Mouse (Mus musculus): ENCODE data around the gene Zscan21. TPM values are rescaled to one million over a fixed set of nuclear protein-coding genes. Genes with fewer than 3 reads are reported as not detected.

Zscan21 gene
- total and polyA plus RNA-seq, 2 experiments = 6.8 to 8.9 TPM

DNA sequence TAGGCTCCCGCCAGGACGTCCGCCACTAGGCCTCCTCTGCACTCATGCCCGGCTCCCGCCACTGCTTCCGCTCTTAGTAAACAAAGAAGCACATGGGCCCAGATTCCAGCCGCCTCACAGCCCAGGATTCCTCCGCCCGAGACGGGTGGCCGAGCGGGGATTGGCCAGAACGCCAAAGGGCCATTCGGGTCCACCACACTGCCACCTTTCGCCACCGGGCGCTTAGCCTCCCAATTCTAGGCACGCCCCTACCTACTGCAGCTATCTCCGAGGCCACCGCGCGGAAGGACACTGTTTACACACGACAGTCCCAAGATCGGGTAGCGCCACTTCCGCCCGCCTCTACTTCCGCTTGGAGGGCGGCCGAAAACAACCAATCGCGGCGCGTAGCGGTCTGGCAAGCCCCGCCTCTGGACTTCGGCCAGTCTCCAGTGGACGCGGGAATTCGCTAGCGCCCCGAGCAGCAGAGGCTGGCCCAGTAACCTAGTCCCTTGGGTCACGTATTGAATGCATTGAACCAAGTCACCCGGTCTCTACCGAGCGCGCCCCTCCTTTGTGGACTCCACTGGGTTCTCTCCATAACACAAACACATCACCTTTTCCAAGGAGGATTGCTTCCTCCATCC is 54.3 kb downstream of the Zscan21 start:
- TF ChIP-seq CTCF (IDR thresholded peaks at IDR 0.05; ENCODE audit: low read depth, low read length) = no peak
- peak; percentile 37; the same call in 1 of the 2 replicates for TF ChIP-seq POLR2A (IDR thresholded peaks at IDR 0.05; ENCODE audit: extremely low read depth, insufficient read depth, low read length)
- H3K4me1 ChIP-seq (ENCODE audit: control insufficient read depth, insufficient read depth, low read length) = peaks cover 2% of the 10 kb centered on the region; the same call in 1 of the 2 replicates
- WGBS = under 1% methylated on average over 47 of the region's 47 CpGs
- peaks cover 9% of the 10 kb centered on the region; the same call in 1 of the 2 replicates for H3K36me3 ChIP-seq (ENCODE audit: control insufficient read depth, insufficient read depth, low read length)
- peak overlapping the region; percentile 62 for H3K27ac ChIP-seq (replicated peaks; ENCODE audit: insufficient read depth, low read depth, low read length)
- H3K9ac ChIP-seq (ENCODE audit: low read depth, low read length) = peak overlapping the region; percentile 49
- H3K79me2 ChIP-seq (ENCODE audit: control insufficient read depth, insufficient read depth, low read length) = no peaks in the 10 kb centered on the region; the same call in 1 of the 2 replicates
- peak overlapping the region; percentile 61 for H3K4me3 ChIP-seq (ENCODE audit: insufficient read depth, low read depth, low read length)
- peak; percentile 97 for DNase-seq (ENCODE audit: extremely low read depth, low read depth, low spot score)
- H3K27me3 ChIP-seq (ENCODE audit: control insufficient read depth, insufficient read depth, low read length) = no peaks in the 10 kb centered on the region

DNA sequence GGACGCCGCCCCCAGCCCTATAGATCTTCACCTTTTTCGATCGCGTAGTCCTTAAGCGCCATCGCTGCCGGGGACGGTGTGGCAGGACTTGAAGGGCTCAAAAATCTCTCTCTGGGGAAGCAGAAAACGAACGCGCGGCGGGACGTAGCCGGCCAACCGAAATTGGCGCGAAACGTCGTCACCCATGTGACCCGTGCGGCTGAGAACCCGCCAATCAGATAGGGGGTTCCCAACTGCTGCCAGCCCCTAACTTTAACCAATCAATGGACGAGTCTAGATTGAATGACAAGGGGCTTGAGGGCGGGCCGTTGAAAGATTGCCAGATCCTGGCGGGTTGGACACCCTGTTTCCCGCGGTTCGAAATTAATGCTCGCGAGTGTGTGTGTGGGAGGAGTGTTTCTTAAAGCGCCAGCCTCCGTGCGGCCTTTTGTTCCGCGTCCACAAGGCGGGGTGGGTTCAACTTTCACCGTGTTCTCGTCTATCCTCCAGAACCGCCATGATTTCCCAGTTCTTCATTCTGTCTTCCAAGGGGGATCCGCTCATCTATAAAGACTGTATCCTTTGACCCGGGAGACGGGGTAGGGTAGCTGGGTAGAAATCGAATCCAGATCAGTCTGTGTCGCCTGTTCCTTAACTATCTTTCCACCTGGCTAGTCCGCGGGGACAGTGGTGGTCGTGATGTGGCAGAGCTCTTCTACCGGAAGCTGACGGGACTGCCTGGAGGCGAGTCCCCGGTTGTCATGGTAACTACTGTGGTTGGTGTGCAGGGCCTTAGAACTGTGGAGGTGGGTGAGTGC is 55.2 kb downstream of the Zscan21 start, which contains the start of the genes Ap4m1 and Mcm7:
Gene Ap4m1, plus strand, starts transcription at position 308 of the 797 bp plus-strand sequence.
Gene Mcm7, minus strand, starts transcription at position 728 of the 797 bp plus-strand sequence.
- H3K27ac ChIP-seq (replicated peaks; ENCODE audit: insufficient read depth, low read depth, low read length) = peak within 1 kb of the TSS; percentile 62
- H3K36me3 ChIP-seq (ENCODE audit: control insufficient read depth, insufficient read depth, low read length) = peaks cover under 1% of the 10 kb centered on the region; the same call in 1 of the 2 replicates
- WGBS = under 1% methylated on average over 54 of the region's 54 CpGs
- H3K4me1 ChIP-seq (ENCODE audit: control insufficient read depth, insufficient read depth, low read length) = peaks cover 2% of the 10 kb centered on the region; the same call in 1 of the 2 replicates
- no peaks in the 10 kb centered on the region; the same call in 1 of the 2 replicates for H3K79me2 ChIP-seq (ENCODE audit: control insufficient read depth, insufficient read depth, low read length)
- 0 out of 2 replicates have a peak, but pooled peaks have one; percentile 15 for TF ChIP-seq POLR2A (IDR thresholded peaks at IDR 0.05; ENCODE audit: extremely low read depth, insufficient read depth, low read length)
- TF ChIP-seq CTCF (IDR thresholded peaks at IDR 0.05; ENCODE audit: low read depth, low read length) = 0 out of 2 replicates have a peak, but pooled peaks have one; percentile 3
- peak within 1 kb of the TSS; percentile 61 for H3K4me3 ChIP-seq (ENCODE audit: insufficient read depth, low read depth, low read length)
- peak; percentile 94 for DNase-seq (ENCODE audit: extremely low read depth, low read depth, low spot score)
- H3K9ac ChIP-seq (ENCODE audit: low read depth, low read length) = peak within 1 kb of the TSS; percentile 60
- no peaks in the 10 kb centered on the region for H3K27me3 ChIP-seq (ENCODE audit: control insufficient read depth, insufficient read depth, low read length)

- peaks cover 2% of the 10 kb centered on the region; the same call in 1 of the 2 replicates for H3K4me1 ChIP-seq (ENCODE audit: control insufficient read depth, insufficient read depth, low read length)
- H3K36me3 ChIP-seq (ENCODE audit: control insufficient read depth, insufficient read depth, low read length) = peaks cover 10% of the 10 kb centered on the region
- H3K4me3 ChIP-seq (ENCODE audit: insufficient read depth, low read depth, low read length) = no peak overlapping the region
- DNase-seq (ENCODE audit: extremely low read depth, low read depth, low spot score) = no peak
- no peaks in the 10 kb centered on the region for H3K27me3 ChIP-seq (ENCODE audit: control insufficient read depth, insufficient read depth, low read length)
- H3K9ac ChIP-seq (ENCODE audit: low read depth, low read length) = no peak overlapping the region
- no peaks in the 10 kb centered on the region; the same call in 1 of the 2 replicates for H3K79me2 ChIP-seq (ENCODE audit: control insufficient read depth, insufficient read depth, low read length)
- no peak overlapping the region for H3K27ac ChIP-seq (replicated peaks; ENCODE audit: insufficient read depth, low read depth, low read length)
- WGBS = 76% methylated on average over 3 of the region's 3 CpGs
- TF ChIP-seq CTCF (IDR thresholded peaks at IDR 0.05; ENCODE audit: low read depth, low read length) = no peak
- TF ChIP-seq POLR2A (IDR thresholded peaks at IDR 0.05; ENCODE audit: extremely low read depth, insufficient read depth, low read length) = no peak
Observed at GRCm38 (mm10) chr5:138173217-138173616, 56.5 kb downstream of the Zscan21 start.

Other genes with a start within 250 kb of the Zscan21 start
- gene Pilrb2, start 245.1 kb upstream of the Zscan21 start, total RNA-seq (2014; rRNA removed) = 2.1 and 3.7 TPM in 2 replicates
- 2.2 and 4.4 TPM in 2 replicates for gene Pilrb2, start 245.1 kb upstream of the Zscan21 start, polyA plus RNA-seq (2012; rRNA removed)
- 141 and 173 TPM in 2 replicates for gene Cyp3a13, start 195.3 kb upstream of the Zscan21 start, total RNA-seq (2014; rRNA removed)
- gene Cyp3a13, start 195.3 kb upstream of the Zscan21 start, polyA plus RNA-seq (2012; rRNA removed) = 22.9 and 28.6 TPM in 2 replicates
- 0.47 and 0.55 TPM in 2 replicates for gene Gjc3, start 153.8 kb upstream of the Zscan21 start, total RNA-seq (2014; rRNA removed)
- 0.18 and 0.44 TPM in 2 replicates for gene Gjc3, start 153.8 kb upstream of the Zscan21 start, polyA plus RNA-seq (2012; rRNA removed)
- 1,462 and 1,614 TPM in 2 replicates for gene Azgp1, start 135.4 kb upstream of the Zscan21 start, total RNA-seq (2014; rRNA removed)
- gene Azgp1, start 135.4 kb upstream of the Zscan21 start, polyA plus RNA-seq (2012; rRNA removed) = 1,097 and 1,209 TPM in 2 replicates
- not detected in 2 replicates for gene Smok3a, start 95.6 kb upstream of the Zscan21 start, total RNA-seq (2014; rRNA removed)
- gene Smok3a, start 95.6 kb upstream of the Zscan21 start, polyA plus RNA-seq (2012; rRNA removed) = not detected in 2 replicates
- 0.37 TPM in 1 of 2 replicates, not detected in the other for gene Smok3b, start 95.5 kb upstream of the Zscan21 start, total RNA-seq (2014; rRNA removed)
- gene Smok3b, start 95.5 kb upstream of the Zscan21 start, polyA plus RNA-seq (2012; rRNA removed) = not detected in 2 replicates
- gene Smok3c, start 63.7 kb upstream of the Zscan21 start, total RNA-seq (2014; rRNA removed) = not detected in 2 replicates
- not detected in 2 replicates for gene Smok3c, start 63.7 kb upstream of the Zscan21 start, polyA plus RNA-seq (2012; rRNA removed)
- gene Zkscan1, start 31.8 kb upstream of the Zscan21 start, total RNA-seq (2014; rRNA removed) = 22.2 and 24.3 TPM in 2 replicates
- 3.1 and 3.9 TPM in 2 replicates for gene Zkscan1, start 31.8 kb upstream of the Zscan21 start, polyA plus RNA-seq (2012; rRNA removed)
- gene Zfp113, start 38.8 kb downstream of the Zscan21 start, total RNA-seq (2014; rRNA removed) = 3.5 and 3.8 TPM in 2 replicates
- 3.6 and 4.2 TPM in 2 replicates for gene Zfp113, start 38.8 kb downstream of the Zscan21 start, polyA plus RNA-seq (2012; rRNA removed)
- 61.9 and 74.4 TPM in 2 replicates for gene Cops6, start 44.2 kb downstream of the Zscan21 start, total RNA-seq (2014; rRNA removed)
- 109 and 118 TPM in 2 replicates for gene Cops6, start 44.2 kb downstream of the Zscan21 start, polyA plus RNA-seq (2012; rRNA removed)
- 9.6 and 12.3 TPM in 2 replicates for gene Ap4m1, start 55.1 kb downstream of the Zscan21 start, total RNA-seq (2014; rRNA removed)
- 9.1 and 14.8 TPM in 2 replicates for gene Ap4m1, start 55.1 kb downstream of the Zscan21 start, polyA plus RNA-seq (2012; rRNA removed)
- 11.0 and 14.8 TPM in 2 replicates for gene Mcm7, start 55.5 kb downstream of the Zscan21 start, total RNA-seq (2014; rRNA removed)
- 9.7 and 12.4 TPM in 2 replicates for gene Mcm7, start 55.5 kb downstream of the Zscan21 start, polyA plus RNA-seq (2012; rRNA removed)
- 14.2 and 14.9 TPM in 2 replicates for gene Taf6, start 70.5 kb downstream of the Zscan21 start, total RNA-seq (2014; rRNA removed)
- gene Taf6, start 70.5 kb downstream of the Zscan21 start, polyA plus RNA-seq (2012; rRNA removed) = 29.9 and 32.7 TPM in 2 replicates
- 4.9 and 5.0 TPM in 2 replicates for gene Cnpy4, start 70.6 kb downstream of the Zscan21 start, total RNA-seq (2014; rRNA removed)
- gene Cnpy4, start 70.6 kb downstream of the Zscan21 start, polyA plus RNA-seq (2012; rRNA removed) = 1.3 and 1.7 TPM in 2 replicates
- 1.0 and 1.1 TPM in 2 replicates for gene Mblac1, start 77.4 kb downstream of the Zscan21 start, total RNA-seq (2014; rRNA removed)
- gene Mblac1, start 77.4 kb downstream of the Zscan21 start, polyA plus RNA-seq (2012; rRNA removed) = 2.1 and 2.7 TPM in 2 replicates
- gene Nxpe5, start 109.0 kb downstream of the Zscan21 start, total RNA-seq (2014; rRNA removed) = not detected in 2 replicates
- gene Nxpe5, start 109.0 kb downstream of the Zscan21 start, polyA plus RNA-seq (2012; rRNA removed) = 0.04 and 0.07 TPM in 2 replicates
- 99.9 and 105 TPM in 2 replicates for gene Lamtor4, start 138.6 kb downstream of the Zscan21 start, total RNA-seq (2014; rRNA removed)
- 177 and 206 TPM in 2 replicates for gene Lamtor4, start 138.6 kb downstream of the Zscan21 start, polyA plus RNA-seq (2012; rRNA removed)
- gene BC037034, start 147.1 kb downstream of the Zscan21 start, total RNA-seq (2014; rRNA removed) = 3.1 and 3.2 TPM in 2 replicates
- 16.8 and 24.1 TPM in 2 replicates for gene BC037034, start 147.1 kb downstream of the Zscan21 start, polyA plus RNA-seq (2012; rRNA removed)
- gene Gal3st4, start 155.9 kb downstream of the Zscan21 start, total RNA-seq (2014; rRNA removed) = not detected in 2 replicates
- gene Gal3st4, start 155.9 kb downstream of the Zscan21 start, polyA plus RNA-seq (2012; rRNA removed) = not detected in 2 replicates
- not detected in 2 replicates for gene Gm43720, start 163.1 kb downstream of the Zscan21 start, total RNA-seq (2014; rRNA removed)
- gene Gm43720, start 163.1 kb downstream of the Zscan21 start, polyA plus RNA-seq (2012; rRNA removed) = not detected in 2 replicates
- 0.09 TPM in 1 of 2 replicates, not detected in the other for gene Gpc2, start 163.1 kb downstream of the Zscan21 start, total RNA-seq (2014; rRNA removed)
- 0.15 and 0.18 TPM in 2 replicates for gene Gpc2, start 163.1 kb downstream of the Zscan21 start, polyA plus RNA-seq (2012; rRNA removed)
- gene Stag3, start 163.3 kb downstream of the Zscan21 start, total RNA-seq (2014; rRNA removed) = 0.07 and 0.09 TPM in 2 replicates
- 0.09 TPM in 1 of 2 replicates, not detected in the other for gene Stag3, start 163.3 kb downstream of the Zscan21 start, polyA plus RNA-seq (2012; rRNA removed)
- 0.92 and 0.94 TPM in 2 replicates for gene Pvrig, start 225.1 kb downstream of the Zscan21 start, total RNA-seq (2014; rRNA removed)
- 0.25 and 0.50 TPM in 2 replicates for gene Pvrig, start 225.1 kb downstream of the Zscan21 start, polyA plus RNA-seq (2012; rRNA removed)